Mouse (Mus musculus): ENCODE measurements around the gene Vmn2r50.
"Not testable (repeated sequence)": the region's sequence is repeated elsewhere in the genome, so short reads cannot be mapped to it uniquely, and the experiment has no call there.

Vmn2r50 gene

GRCm38 (mm10) chr7:10053196-10053595, at the start of gene Vmn2r50:
TSS of gene Vmn2r50 (minus strand) at chr7:10053296.
- CTCF ChIA-PET = not testable (repeated sequence)

- CTCF ChIA-PET = not testable (repeated sequence)
Observed at GRCm38 (mm10) chr7:9992157-9992556, 60.9 kb downstream of the Vmn2r50 start, which contains the start of gene Vmn2r49. TSS of gene Vmn2r49 (minus strand) at chr7:9992257.

Data from spleen, embryonic (tissue).